Mouse (Mus musculus) adipocyte (in vitro differentiated cells): ENCODE results near the gene Hmcn2.

Experiments
- DNase-seq: peaks from one replicate; pipeline ENCODE4 v3.0.0-alpha.2; 2016; ENCODE audit warnings: low spot score

The Hmcn2 gene

DNA sequence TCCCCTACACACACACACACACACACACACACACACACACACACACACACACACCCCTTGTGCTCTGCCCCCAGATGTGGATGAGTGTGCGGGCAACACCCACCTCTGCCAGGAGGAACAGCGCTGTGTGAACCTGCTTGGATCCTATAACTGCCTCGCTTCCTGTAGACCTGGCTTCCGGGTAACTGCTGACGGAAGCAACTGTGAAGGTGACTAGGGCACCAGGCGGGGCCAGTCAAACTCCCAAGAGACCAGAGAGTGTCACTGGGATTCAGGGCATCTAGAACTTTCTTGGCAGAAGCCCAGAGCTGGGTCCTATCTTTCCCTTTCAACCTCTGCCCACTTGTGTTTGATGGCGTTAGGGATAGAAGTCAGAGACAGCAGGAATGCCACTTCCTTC, 141.2 kb downstream of the Hmcn2 start:
- DNase-seq = no peak

GRCm38 (mm10) chr2:31458460-31458859, 144.2 kb downstream of the Hmcn2 start:
- DNase-seq = no peak

- no peak for DNase-seq
These were observed 145.0 kb downstream of the Hmcn2 start for GRCm38 (mm10) chr2:31458989-31459936.

DNA sequence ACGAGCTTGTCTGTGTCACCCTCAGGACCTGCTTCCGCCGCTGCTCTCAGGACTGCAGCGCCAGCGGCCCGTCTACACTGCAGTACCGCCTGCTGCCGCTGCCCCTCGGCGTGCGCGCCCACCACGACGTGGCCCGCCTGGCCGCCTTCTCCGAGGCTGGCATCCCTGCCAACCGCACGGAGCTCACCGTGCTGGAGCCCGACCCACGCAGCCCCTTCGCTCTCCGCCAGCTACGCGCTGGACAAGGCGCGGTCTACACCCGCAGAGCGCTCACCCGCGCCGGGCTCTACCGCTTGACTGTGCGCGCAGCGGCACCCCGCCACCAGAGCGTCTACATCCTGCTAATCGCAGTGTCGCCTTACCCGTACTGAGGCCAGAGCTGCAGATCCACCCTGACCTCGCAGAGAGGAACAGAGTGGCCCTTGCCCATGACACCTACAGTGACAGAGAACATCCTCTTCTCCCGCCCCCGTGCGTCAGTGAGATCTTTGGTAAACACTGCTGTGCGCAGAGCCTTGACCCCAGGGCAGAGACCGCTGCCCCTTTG, 145.9 kb downstream of the Hmcn2 start:
- DNase-seq = no peak

- DNase-seq = no peak
These were observed 146.7 kb downstream of the Hmcn2 start for GRCm38 (mm10) chr2:31460920-31461319.

GRCm38 (mm10) chr2:31462051-31462450, 147.8 kb downstream of the Hmcn2 start:
- DNase-seq = no peak

- no peak for DNase-seq
These were observed 149.0 kb downstream of the Hmcn2 start for GRCm38 (mm10) chr2:31463253-31463652.

GRCm38 (mm10) chr2:31463696-31464528, 149.7 kb downstream of the Hmcn2 start:
- DNase-seq = no peak

DNA sequence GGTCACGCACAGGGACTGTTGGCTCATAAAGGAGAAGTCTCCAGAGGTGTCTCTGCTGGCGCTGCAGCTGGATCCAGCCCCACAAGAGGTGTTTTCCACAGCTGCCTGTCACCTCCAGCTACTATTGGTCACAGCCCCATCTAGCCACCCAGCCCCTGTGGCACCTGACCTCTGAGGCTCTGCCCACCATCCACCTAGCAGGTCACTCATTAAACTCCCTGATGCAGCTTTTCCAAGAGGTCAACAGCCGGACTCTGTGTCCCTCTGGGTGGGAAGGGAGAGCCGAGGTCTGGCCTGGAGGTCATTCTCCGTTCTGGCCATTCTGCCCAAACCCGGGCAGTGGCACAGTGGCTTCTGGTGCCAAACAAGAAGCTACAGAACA, 150.3 kb downstream of the Hmcn2 start:
- no peak for DNase-seq

DNA sequence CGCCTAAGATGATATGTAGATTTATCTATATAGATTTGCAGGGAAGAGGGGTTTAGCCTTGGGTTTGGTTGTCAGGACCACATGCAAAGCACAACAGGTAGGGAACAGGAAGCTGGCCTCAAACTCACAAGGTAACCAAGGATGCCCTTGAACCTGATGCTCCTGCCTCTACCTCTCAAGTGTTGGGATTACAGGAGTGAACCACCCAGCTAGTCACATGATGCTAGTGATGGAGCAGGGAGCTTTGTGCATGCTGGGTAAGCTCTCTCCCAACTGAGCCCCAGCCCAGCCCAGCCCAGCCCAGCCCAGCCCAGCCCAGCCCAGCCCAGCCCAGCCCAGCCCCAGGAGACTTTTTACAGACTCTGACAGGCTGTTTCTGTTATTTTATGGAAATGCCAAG, 153.2 kb downstream of the Hmcn2 start:
- no peak for DNase-seq

- no peak for DNase-seq
These were observed 154.6 kb downstream of the Hmcn2 start for GRCm38 (mm10) chr2:31468857-31469256.

- no peak for DNase-seq
These were observed 155.3 kb downstream of the Hmcn2 start for GRCm38 (mm10) chr2:31469480-31469879.

DNA sequence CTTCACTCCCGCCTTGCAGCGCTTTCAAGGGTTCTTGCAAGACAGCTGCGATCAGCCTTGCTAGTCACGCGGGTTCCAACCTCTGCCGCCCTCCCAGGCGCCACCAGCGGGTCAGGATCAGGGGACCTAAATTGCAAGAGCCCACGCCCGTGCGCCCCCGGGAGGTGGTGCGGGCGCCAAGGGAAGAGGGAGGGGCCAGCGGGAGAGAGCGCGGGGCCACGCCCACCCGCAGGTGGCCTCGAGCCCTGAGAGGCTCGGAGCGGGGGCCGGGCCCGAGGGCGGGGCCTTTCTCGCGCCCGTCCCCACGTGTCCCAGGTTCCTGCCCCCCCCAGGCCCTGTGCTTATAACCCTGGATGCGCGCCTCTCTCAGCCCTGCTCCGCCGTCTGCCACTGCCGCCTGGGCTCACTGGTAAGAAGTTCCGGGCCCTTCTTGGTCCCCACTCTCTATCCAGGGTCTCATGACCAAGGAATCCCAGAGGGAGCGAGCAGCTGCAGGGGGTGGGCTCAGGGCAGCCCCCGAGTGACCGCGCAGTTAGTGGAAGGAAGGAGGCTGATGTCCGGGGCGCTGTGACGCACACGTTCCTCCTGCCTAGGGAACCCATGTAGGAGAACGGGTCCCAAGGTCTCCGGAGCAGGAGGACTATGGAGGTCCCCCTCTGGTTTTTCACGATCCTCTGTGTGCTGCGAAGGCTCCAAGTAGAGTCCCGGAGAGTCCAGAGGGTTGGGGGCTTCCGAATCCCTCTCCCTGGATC, 155.9 kb downstream of the Hmcn2 start, which contains the start of gene Ass1:
Gene Ass1, plus strand, starts transcription at position 277 of the 752 bp plus-strand sequence.
- no peak for DNase-seq

- no peak for DNase-seq
These were observed 156.6 kb downstream of the Hmcn2 start for GRCm38 (mm10) chr2:31470683-31471385.

- DNase-seq = no peak
These were observed 157.4 kb downstream of the Hmcn2 start for GRCm38 (mm10) chr2:31471611-31472010.

DNA sequence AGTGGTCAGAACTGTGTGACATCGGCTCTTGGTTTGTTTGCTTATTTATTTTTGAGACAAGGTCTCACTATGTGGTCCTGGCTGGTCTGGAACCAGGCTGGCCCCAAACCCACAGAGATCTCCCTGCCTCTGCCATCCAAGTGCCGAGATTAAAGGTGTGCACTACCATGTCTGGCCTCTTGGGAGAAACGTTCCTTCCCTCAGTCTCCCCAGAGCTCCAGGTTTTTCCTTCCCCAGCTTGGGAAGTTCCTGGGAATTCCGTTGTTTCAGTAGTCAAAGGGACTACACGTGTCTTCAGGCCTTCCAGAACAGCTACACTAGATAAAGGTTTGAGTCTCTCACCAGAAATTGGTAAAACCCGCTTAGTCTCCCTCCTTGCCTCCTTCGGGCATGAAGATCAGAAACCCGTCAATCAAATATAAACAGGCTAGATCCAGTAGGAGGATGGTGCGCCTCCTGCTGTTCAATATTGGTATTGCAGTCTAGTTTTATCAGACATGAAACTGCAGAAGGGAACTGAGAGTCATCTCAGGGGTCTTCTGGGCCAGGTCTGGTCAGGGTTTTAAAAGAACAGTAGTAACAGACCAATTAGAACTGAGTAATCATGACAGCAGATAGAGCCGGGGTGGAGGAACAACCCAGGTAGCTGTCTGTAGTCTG, 158.3 kb downstream of the Hmcn2 start:
- peak; percentile 79 for DNase-seq

DNA sequence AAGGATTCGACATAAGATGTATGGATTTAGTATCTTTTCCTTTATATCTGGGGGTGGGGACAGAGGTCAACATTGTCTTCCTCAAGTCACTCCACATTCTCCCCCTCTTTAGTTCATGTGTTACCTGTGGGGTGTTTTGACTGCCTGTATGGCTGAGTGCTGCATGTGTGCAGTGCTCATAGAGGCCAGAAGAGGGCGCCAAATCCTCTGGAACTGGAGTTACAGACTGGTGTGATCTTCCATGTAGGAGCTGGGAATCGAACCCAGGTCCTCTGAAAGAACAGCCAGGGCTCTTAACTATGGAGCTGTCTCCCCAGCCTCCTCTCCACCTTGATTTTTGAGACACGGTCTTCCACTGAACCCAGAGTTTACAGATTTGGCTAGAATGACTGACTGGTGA, 159.7 kb downstream of the Hmcn2 start:
- DNase-seq = no peak

DNA sequence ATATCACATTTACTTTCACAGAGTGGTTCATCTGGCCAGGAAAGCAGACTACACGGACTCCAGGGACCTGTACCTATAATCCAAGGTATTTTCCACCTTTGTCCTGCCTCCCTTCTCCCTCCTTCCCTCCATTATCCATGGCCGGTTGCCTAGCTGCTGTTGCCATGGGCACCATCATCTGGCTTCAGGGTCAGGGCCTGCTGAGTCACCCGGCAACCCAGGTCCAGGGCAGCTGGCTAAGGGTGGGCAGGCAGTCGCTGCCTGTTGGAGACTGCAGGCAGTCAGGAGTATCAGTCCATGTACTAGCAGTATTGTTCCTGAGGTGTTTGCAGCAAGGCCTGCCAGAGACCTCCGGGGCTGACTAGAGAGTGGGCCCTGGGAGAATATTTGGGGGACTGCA, 160.5 kb downstream of the Hmcn2 start:
- DNase-seq = no peak

- DNase-seq = no peak
These were observed 162.0 kb downstream of the Hmcn2 start for GRCm38 (mm10) chr2:31476107-31476820.
